Mouse (Mus musculus) kidney, adult 10 weeks (tissue): ENCODE results near the gene Gm14685. TPM values are rescaled to one million over a fixed set of nuclear protein-coding genes. Genes with fewer than 3 reads are reported as not detected.

Experiments used
- polyA plus RNA-seq: library from polyadenylated mRNA; stranded (reverse); fragments of 350-450 nt; fragmentation: Illumina TruSeq; extraction: RNeasy Lipid Tissue Mini Kit (QIAGEN cat#74804); gene quantifications from one replicate; pipeline ENCODE4 v1.2.3, GENCODE M21; 2014; ENCODE audit warnings: low read depth, low replicate concordance

The Gm14685 gene
- not detected for polyA plus RNA-seq

GRCm38 (mm10) chrX:73116747-73117146 is at the start of gene Gm14685:
TSS of gene Gm14685 (plus strand) at chrX:73117047.

DNA sequence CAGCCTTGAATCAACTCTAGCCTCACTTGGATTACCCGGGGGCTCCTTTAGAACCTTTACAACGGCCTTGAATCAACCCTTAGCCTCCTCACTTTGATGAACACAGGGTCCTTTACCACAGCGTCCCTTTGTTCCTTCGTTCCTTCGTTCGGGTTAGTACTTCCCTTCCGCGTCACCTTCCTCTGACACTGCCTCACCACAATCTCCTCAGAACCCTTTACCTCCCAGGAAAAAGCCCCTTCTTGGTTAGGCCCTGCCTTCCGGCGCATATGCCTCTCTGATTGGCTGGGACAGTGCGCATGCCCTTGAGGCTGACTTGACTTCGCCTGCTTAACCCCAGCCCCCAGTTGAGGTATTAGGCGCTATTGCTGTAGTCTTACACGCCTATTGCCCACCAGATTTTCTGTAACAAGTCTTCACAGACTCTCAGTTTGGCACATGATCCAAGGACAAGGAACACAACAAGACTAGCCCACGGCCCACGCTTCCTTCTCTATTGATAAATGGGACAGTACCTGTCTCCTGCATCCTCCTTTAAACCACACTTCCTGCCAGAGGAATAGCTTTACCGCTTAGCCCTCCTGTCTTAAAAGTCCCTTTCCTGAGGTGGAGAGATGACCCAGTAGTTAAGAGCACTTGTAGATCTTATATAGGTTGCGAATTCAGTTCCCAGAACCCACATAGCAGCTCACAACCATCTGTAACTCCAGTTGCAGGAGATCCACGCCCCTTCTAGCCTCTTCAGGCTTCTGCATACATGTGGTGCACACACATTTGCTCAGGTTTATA is 34.4 kb upstream of the Gm14685 start, which contains the start of gene Xlr4a:
Gene Xlr4a (minus strand): TSS at position 212 of the 789 bp plus-strand sequence.

DNA sequence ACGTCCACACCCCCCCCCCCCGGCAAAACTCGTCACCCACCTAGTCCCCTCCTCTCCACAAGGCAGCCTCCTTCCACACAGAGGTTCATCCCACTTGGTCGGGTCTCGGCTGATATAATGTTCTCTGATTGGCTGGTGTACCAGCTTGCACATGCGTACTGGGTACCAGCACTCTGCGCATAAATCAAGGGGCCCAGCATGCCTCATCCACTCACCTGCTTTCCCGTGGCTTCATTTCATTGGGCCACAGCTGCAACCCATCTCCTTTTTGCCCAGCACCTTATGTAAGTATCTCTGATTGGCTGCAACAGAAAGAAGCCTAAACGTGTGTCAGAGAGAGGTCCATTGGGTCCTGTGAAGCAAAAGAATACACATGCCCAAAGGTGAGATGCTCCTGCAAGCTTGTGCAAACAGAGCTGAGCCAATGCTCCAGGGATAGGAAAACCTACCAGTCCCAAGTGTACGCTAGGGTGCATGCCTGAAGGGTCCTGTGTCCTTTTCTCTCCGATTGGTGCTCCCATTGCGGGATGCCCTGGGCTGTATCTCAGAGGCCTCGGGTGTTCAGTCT is 19.8 kb upstream of the Gm14685 start, which contains the start of gene Xlr3a:
Gene Xlr3a (minus strand): TSS at position 155 of the 568 bp plus-strand sequence.

GRCm38 (mm10) chrX:73148496-73148895 is 31.6 kb downstream of the Gm14685 start, which contains the start of gene Xlr5b:
TSS of gene Xlr5b (plus strand) at chrX:73148796.

GRCm38 (mm10) chrX:73149350-73149749 is 32.5 kb downstream of the Gm14685 start, which contains the start of gene DXBay18:
TSS of gene DXBay18 (minus strand) at chrX:73149450.

DNA sequence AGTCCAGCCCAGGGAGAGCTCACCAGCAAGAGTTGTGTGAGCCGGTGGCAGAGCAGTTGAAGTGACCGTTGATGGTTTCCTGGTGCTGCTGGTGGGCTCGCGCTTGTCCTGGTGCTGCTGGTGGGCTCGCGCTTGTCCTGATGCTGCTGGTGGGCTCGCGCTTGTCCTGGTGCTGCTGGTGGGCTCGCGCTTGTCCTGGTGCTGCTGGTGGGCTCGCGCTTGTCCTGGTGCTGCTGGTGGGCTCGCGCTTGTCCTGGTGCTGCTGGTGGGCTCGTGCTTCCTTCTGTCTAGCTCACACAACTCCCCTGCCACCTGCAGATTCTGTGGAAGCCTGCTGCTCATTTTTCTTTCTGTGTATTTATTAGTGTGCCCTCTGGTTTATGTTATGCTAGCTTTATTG is 60.0 kb downstream of the Gm14685 start, which contains the start of gene Spin2d:
Gene Spin2d (minus strand): TSS at position 101 of the 400 bp plus-strand sequence.

Other genes with a start within 250 kb of the Gm14685 start
- 258 TPM for gene Cetn2, start 198.6 kb upstream of the Gm14685 start, polyA plus RNA-seq
- gene Nsdhl, start 198.5 kb upstream of the Gm14685 start, polyA plus RNA-seq = 77.1 TPM
- gene Zfp185, start 129.7 kb upstream of the Gm14685 start, polyA plus RNA-seq = 23.9 TPM
- not detected for gene Pnma5, start 79.9 kb upstream of the Gm14685 start, polyA plus RNA-seq
- gene Pnma3, start 52.3 kb upstream of the Gm14685 start, polyA plus RNA-seq = not detected
- gene Xlr4a, start 34.6 kb upstream of the Gm14685 start, polyA plus RNA-seq = not detected
- 5.1 TPM for gene Xlr3a, start 20.0 kb upstream of the Gm14685 start, polyA plus RNA-seq
- 1.0 TPM for gene Xlr5b, start 31.7 kb downstream of the Gm14685 start, polyA plus RNA-seq
- not detected for gene DXBay18, start 32.4 kb downstream of the Gm14685 start, polyA plus RNA-seq
- gene Spin2d, start 59.9 kb downstream of the Gm14685 start, polyA plus RNA-seq = not detected
- gene Xlr3b, start 75.2 kb downstream of the Gm14685 start, polyA plus RNA-seq = 5.6 TPM
- 0.69 TPM for gene Xlr4b, start 97.3 kb downstream of the Gm14685 start, polyA plus RNA-seq
- gene F8a, start 111.2 kb downstream of the Gm14685 start, polyA plus RNA-seq = 8.4 TPM
- 0.93 TPM for gene Xlr4c, start 126.1 kb downstream of the Gm14685 start, polyA plus RNA-seq
- not detected for gene Xlr3c, start 148.3 kb downstream of the Gm14685 start, polyA plus RNA-seq
- gene Xlr5a, start 175.9 kb downstream of the Gm14685 start, polyA plus RNA-seq = 0.65 TPM
- 0.49 TPM for gene Xlr5c, start 175.9 kb downstream of the Gm14685 start, polyA plus RNA-seq
- gene Gm45015, start 219.8 kb downstream of the Gm14685 start, polyA plus RNA-seq = not detected
- 9.1 TPM for gene Zfp275, start 225.6 kb downstream of the Gm14685 start, polyA plus RNA-seq